Mouse (Mus musculus): ENCODE results near the gene Sephs2.

DNA sequence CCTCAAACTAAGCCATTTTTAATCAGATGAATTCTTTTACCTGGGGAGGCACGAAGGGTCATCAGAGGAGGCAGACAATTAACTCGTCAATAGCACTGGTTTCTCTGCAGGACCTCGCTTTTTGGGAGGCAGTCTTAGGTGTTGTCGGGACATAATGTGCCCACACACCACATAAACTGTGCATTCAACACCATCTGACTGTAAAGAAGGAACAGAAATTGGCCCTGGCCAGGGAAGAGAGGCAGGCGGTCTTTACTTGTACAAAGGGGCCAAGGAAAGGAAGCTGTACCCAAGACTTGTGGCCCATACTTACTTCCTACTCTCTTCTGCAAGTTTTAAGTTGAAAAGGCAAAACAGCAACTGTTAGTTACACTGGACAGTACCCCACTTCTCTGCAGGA, 17.3 kb downstream of the Sephs2 start:
- TF ChIP-seq POLR2A (IDR thresholded peaks at IDR 0.05; ENCODE audit: low read depth, low read length), result no peak
- no peak for TF ChIP-seq CTCF (conservative IDR thresholded peaks at IDR 0.05; ENCODE audit: insufficient read depth, insufficient read length, low read depth, low read length)

All from kidney, adult 2 months (tissue).